Mouse (Mus musculus) bone marrow, adult 2 months (tissue): ENCODE measurements around the gene Tnfrsf13b.

ENCODE experiments used
- CTCF ChIP-seq: fragments of 200-500 bp; IDR thresholded peaks from 2 replicates; pipeline ENCODE4 v1.5.1; 2011; ENCODE audit warnings: low read length, control low read depth; ENCODE audit not compliant: control insufficient read depth, insufficient read depth
- POLR2A ChIP-seq: fragments of 200-500 bp; IDR thresholded peaks from 2 replicates; pipeline ENCODE4 v1.6.1; 2011; ENCODE audit warnings: low read depth, mild to moderate bottlenecking, control low read depth, low read length, borderline replicate concordance; ENCODE audit not compliant: control insufficient read depth

GRCm38 (mm10) chr11:61197935-61198334, 71.4 kb downstream of the Tnfrsf13b start:
- TF ChIP-seq CTCF (no peak), POLR2A (no peak)
